Mouse (Mus musculus) thymus, postnatal 14 days (tissue): Measurements from ENCODE around the gene Rps6ka2.
A peak's percentile ranks its signal among the peaks of the same experiment; 100 is the strongest.
"Not testable (repeated sequence)": the region's sequence is repeated elsewhere in the genome, so short reads cannot be mapped to it uniquely, and the experiment has no call there.

Experiments
- DNase-seq: peaks from one replicate; pipeline ENCODE4 v3.0.0; 2021

Rps6ka2 gene

GRCm38 (mm10) chr17:7170304-7171295 is 685 bp downstream of the Rps6ka2 start:
- DNase-seq = peak; percentile 25

- DNase-seq = no peak
Observed at GRCm38 (mm10) chr17:7173331-7174028, 3.6 kb downstream of the Rps6ka2 start.

DNA sequence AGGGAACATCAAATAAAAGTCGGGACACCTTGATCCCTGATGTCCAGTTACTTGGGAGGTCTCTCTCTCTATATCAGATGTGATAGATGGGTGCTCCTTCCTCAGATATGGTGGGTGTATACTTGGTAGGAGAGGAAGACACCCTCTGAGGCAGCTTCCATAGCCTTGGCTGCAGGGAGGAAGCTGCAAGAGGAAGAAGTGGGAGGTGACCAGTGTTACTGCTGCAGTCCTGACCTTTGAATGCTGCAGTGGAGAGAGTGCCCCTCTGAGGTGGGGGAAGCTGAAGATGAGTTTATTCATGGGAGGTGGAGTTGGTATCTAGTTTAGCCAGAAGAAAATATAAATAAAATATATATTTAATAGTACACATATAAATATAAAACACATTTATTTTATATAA is 5.4 kb downstream of the Rps6ka2 start:
- no peak for DNase-seq

GRCm38 (mm10) chr17:7176394-7176793 is 6.5 kb downstream of the Rps6ka2 start:
- DNase-seq = no peak

GRCm38 (mm10) chr17:7178196-7178595 is 8.3 kb downstream of the Rps6ka2 start:
- DNase-seq = no peak

- DNase-seq = no peak
Observed at GRCm38 (mm10) chr17:7182187-7182586, 12.3 kb downstream of the Rps6ka2 start.

DNA sequence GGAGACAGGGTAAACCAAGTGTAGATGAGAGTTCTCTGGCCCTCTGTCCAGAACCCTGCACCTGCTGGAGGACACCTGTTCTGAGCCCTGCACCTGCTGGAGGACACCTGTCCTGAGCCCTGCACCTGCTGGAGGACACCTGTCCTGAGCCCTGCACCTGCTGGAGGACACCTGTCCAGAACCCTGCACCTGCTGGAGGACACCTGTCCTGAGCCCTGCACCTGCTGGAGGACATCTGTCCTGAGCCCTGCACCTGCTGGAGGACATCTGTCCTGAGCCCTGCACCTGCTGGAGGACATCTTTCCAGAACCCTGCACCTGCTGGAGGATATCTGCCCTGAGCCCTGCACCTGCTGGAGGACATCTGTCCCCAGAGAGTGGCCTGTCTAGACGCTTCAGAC is 17.1 kb downstream of the Rps6ka2 start:
- DNase-seq = not testable (repeated sequence)

DNA sequence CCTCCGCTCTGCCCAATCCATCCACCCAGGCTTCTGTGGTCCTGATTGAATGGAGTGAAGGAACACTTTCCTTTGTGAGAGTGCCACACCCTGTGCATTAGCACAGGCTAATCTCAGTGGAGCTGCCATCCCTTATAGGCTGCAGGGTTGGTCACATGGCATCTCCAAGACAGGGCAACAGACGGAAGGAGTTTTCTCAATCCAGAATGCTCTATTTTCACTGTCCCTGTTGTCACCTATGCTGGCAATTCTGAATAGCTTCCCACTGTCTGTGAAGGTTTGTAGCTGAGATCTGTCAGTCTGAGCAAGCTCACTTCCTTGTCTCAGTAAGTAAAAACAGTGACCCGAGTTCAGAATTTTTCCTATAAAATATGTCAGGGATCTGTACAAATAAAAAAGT is 19.5 kb downstream of the Rps6ka2 start:
- DNase-seq = no peak

- DNase-seq = no peak
Observed at GRCm38 (mm10) chr17:7189975-7190374, 20.1 kb downstream of the Rps6ka2 start.

DNA sequence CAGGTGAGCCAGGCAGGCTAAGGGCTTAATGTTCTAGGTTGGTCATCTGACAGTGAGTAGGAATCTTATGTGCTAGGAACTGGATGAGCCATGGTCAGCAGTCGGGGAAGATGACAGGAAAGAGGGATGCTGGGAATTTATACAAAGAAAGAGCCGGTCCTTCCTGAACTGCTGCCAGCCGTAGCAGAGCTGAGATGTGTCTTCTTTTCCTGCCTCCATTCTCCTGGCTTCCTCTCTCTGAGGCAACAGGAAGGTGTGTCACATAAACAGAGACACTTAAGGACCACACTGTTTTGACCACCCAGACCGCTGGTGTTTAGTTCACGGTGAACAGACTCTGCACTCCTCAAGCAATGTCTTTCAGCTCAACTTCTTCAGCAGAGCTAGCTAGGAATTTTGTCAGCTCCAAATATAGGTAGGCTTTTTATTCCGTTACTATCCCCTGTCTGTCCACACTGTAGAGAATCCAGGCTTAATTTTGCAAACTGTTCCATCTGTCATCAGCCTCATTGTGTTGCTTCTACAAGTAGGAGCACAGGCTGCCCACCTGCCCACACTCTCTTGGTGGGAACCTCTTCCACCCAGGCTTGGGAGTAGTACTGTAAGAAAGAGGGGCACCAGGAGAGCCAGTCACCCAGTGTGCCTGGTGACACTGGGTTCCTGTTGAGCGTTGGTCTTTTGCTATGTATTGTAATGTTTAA is 24.4 kb downstream of the Rps6ka2 start:
- no peak for DNase-seq

GRCm38 (mm10) chr17:7197121-7197925 is 27.4 kb downstream of the Rps6ka2 start:
- no peak for DNase-seq

- no peak for DNase-seq
Observed at GRCm38 (mm10) chr17:7204771-7205406, 35.0 kb downstream of the Rps6ka2 start.

GRCm38 (mm10) chr17:7206434-7207145 is 36.7 kb downstream of the Rps6ka2 start:
- no peak for DNase-seq

GRCm38 (mm10) chr17:7210648-7211047 is 40.7 kb downstream of the Rps6ka2 start:
- DNase-seq = no peak

GRCm38 (mm10) chr17:7211893-7212292 is 42.0 kb downstream of the Rps6ka2 start:
- no peak for DNase-seq

DNA sequence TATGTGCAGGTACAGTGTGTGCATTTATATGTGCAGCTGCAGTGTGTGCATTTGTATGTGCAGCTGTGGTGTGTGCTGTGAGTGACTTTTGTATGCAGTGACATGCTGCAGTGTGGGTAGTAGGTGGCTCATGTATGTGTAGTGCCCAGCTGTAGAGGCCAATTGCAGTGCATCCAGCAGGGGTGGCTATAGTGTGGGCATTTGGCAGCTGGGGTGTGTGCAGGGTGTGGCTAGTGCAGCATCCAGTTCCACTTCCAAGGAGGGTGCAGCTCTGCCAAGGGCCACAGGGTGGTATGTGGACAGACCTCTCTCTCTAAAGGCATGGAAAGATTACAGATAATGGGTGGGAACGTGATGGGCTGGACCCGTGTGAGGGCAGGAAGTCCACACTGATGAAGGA is 43.3 kb downstream of the Rps6ka2 start:
- no peak for DNase-seq

- DNase-seq = no peak
Observed at GRCm38 (mm10) chr17:7214061-7214460, 44.1 kb downstream of the Rps6ka2 start.

DNA sequence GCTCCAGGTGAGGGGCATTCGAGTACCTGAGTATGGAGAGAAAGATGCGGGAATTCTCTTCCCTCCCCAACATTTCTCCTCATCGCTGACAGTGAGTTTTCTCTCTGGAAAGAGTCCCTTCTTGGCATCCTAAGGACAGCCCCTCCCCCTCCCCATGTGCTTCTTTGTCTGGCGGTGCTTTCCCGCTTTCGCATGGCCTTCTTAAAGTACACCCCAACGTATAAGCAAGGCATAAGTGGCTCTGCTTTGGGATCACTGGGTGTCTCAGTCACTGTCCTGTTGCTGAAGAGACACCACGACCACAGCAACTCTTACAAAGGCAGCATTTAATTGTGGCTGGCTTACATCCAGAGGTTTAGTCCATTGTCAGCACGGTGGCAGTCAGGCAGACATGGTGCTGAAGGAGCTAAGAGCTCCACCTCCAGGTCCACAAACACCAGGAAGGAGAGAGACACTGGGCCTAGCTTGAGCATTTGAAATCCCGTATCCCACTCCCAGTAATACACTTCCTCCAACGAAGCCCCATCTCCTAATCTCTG is 47.9 kb downstream of the Rps6ka2 start:
- DNase-seq = no peak

DNA sequence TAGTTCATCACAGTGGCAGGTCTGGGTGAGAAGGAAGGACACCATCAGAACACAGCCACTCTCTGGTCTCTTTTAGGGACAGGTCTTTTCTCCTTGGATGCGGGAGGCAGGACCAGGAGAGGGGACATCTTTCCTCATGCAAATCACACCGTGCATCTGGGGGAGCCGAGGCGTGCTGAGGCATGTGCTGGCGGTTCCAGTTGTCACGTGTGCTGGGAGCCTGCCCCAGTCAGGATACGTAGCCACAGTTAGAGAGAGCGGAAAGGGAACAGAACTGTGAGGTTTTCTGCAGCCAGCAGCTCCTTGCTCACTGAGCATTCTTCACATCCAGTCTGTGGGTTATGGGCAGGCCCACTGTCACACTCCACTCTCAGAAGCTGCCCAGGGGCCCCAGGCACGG is 48.5 kb downstream of the Rps6ka2 start:
- no peak for DNase-seq

DNA sequence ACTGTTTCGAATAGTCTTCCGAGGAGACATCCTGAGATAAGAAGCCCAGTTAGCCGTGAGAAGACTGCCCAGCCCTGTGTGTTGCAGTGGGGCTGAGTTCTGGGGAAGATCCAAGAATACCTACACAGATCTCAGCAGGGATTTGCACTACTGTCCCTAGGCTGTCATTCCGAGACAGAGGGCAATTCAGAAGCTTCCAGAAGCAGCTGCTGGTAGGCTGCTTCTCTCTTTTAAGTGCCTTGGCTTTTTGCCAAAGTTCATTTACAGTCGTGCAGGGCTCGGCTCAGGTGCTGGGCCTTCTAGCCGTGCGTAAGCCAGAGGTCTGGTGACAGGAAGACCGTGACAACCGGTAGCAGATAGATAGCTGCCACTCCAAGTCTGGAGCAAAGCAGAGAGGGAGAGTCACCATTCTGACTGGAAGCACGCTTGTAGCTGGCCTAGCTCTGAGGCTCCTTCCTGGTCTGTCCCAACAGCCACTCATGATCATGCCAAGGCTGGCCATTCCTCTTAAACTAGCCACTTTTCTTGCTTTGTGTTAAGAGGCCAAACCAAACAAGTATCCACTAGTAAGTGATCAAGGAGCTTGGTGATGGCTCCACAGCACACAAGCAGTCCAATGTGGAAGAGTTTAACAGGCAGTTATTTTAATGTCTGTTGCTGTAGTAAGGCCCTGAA is 49.3 kb downstream of the Rps6ka2 start:
- DNase-seq = peak; percentile 52
